Mouse (Mus musculus) intestine, embryonic 16.5 days (tissue): ENCODE measurements at regions not wholly inside any gene's neighbourhood (a gene's known extent, or its start where the extent isn't known, plus 50 kb on each side); places are given as distances from the start of the nearest gene placed in this dataset.

Experiments
- ATAC-seq: fragments of 200-750 bp; cut with Nextera tagmentation; 2 replicates; pipeline ENCODE4 v1.8.0; 2017; ENCODE audit warnings: moderate TSS enrichment, moderate library complexity
- H3K27ac ChIP-seq: fragments of 300-500 bp; sonication (generic); 2 replicates; pipeline ENCODE4 v1.5.1; 2014; ENCODE audit warnings: mild to moderate bottlenecking, low read length
- H3K27me3 ChIP-seq: fragments of 300-500 bp; sonication (generic); replicated peaks from 2 replicates; pipeline ENCODE4 v1.6.1; 2014; ENCODE audit warnings: low read length, control low read depth, mixed read lengths; ENCODE audit not compliant: control insufficient read depth, insufficient read depth
- H3K36me3 ChIP-seq: fragments of 300-500 bp; sonication (generic); 2 replicates; pipeline ENCODE4 v1.6.1; 2014; ENCODE audit warnings: low read length, control low read depth; ENCODE audit not compliant: control insufficient read depth, insufficient read depth
- H3K4me1 ChIP-seq: fragments of 300-500 bp; sonication (generic); 2 replicates; pipeline ENCODE4 v1.6.1; 2014; ENCODE audit warnings: low read length, control low read depth, mixed read lengths; ENCODE audit not compliant: control insufficient read depth, insufficient read depth
- H3K4me2 ChIP-seq: fragments of 300-500 bp; sonication (generic); 2 replicates; pipeline ENCODE4 v1.6.1; 2014; ENCODE audit warnings: low read depth, low read length, control low read depth
- H3K4me3 ChIP-seq: fragments of 300-500 bp; sonication (generic); 2 replicates; pipeline ENCODE4 v1.5.1; 2014; ENCODE audit warnings: mild to moderate bottlenecking, low read length
- H3K9ac ChIP-seq: fragments of 300-500 bp; sonication (generic); 2 replicates; pipeline ENCODE4 v1.6.1; 2014; ENCODE audit warnings: low read depth, low read length
- H3K9me3 ChIP-seq: fragments of 300-500 bp; sonication (generic); 2 replicates; pipeline ENCODE4 v1.6.1; 2016; ENCODE audit warnings: low read length, control low read depth; ENCODE audit not compliant: control insufficient read depth
- WGBS: fragments of 180-500 bp; shearing (Covaris S2); extraction: QIAGEN DNeasy Blood & Tissue Kit; methylation state at CpG from one replicate; pipeline ENCODE4 v1.1.7; 2014; 5-methylcytosine and 5-hydroxymethylcytosine counted together

DNA sequence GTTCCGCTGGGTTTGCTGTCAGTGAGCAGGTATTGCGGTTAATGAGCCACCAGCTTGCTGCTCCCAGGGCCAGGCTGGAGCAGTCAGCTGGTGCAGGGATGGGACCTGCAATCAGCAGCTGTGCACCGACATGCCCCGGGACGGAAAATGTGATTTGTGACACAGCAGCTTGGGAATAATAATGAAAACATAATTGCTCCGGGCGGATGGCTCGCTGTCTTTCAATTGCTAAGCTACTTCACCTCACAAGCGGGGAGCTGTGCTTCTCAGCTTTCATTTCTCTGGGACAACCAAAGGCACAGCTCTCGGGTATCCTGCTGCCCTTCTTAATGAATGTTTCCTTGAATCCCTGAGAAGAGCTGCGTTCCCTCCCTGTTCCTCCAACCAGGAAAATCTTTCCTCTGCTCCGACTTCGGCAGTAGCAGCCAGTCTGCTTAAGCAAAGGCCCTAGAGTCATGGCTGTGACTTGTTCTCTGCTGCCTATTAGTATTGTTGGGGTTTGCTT lies 235.3 kb upstream of the A1bg start:
- ATAC-seq, result 0 out of 2 replicates have a peak, but pooled peaks have one; percentile 29
- WGBS, result 29% methylated on average over 13 of the region's 13 CpGs
- Histone ChIP-seq H3K9ac (peak overlapping the region; percentile 70), H3K9me3 (no peaks in the 10 kb centered on the region), H3K27me3 (no peaks in the 10 kb centered on the region), H3K4me2 (peak overlapping the region; percentile 58), H3K4me3 (peak overlapping the region; percentile 48), H3K4me1 (peaks cover 9% of the 10 kb centered on the region), H3K27ac (peak overlapping the region; percentile 49; the same call in 1 of the 2 replicates), H3K36me3 (no peaks in the 10 kb centered on the region)

DNA sequence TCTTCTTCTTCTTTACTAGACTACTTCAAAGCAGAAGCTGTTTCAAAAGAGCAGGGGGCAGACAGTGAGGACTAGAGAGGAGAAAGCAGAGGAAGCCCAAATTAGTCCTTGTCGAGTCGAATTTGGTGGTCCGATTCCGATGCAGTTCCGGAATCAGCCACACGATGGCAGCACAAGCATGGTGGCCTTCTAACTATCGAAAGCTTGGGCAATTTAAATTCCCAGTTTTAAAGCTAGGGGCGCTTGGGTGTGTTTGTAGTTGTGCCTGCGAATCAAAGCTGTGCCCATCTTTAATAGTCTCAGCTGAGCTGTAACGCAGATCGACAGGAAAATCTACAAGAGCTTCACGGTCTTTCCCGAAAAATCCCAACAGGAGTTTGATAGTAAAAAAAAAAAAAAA lies 234.7 kb upstream of the A1bg start:
- Histone ChIP-seq H3K4me2 (peak overlapping the region; percentile 58), H3K4me3 (peak overlapping the region; percentile 48), H3K27me3 (no peaks in the 10 kb centered on the region), H3K27ac (no peak overlapping the region), H3K9ac (peak overlapping the region; percentile 70), H3K4me1 (peaks cover 9% of the 10 kb centered on the region), H3K36me3 (no peaks in the 10 kb centered on the region), H3K9me3 (no peaks in the 10 kb centered on the region)
- 7% methylated on average over 13 of the region's 13 CpGs for WGBS
- ATAC-seq, result peak; percentile 50; the same call in 1 of the 2 replicates

DNA sequence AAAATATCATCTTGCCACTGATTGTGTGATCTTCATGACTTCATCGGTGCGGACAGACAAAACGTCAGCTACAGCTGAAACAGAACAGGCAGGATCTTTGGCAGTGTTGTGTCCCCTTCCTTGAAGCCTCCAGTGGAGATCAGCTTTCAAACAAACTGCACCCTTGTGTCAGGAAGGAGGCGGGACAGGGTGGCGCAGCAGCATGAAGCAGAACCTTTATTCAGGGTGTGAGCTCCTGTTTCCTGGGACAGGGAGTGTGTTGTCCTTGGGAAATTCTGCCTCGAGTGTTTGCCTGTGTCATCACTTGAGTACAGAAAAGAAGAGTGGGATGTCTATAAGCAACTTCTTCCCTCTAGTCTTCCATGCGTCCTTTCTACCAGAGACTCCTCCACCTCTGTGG lies 232.7 kb upstream of the A1bg start:
- Histone ChIP-seq H3K4me3 (no peak overlapping the region), H3K4me2 (no peak overlapping the region), H3K9ac (no peak overlapping the region), H3K9me3 (no peaks in the 10 kb centered on the region), H3K27ac (no peak overlapping the region), H3K36me3 (no peaks in the 10 kb centered on the region), H3K4me1 (no peaks in the 10 kb centered on the region; the same call in 1 of the 2 replicates), H3K27me3 (no peaks in the 10 kb centered on the region)
- no peak for ATAC-seq
- 52% methylated on average over 7 of the region's 7 CpGs for WGBS

- H3K4me3 ChIP-seq, result no peak overlapping the region
- H3K36me3 ChIP-seq, result no peaks in the 10 kb centered on the region
- no peak overlapping the region for H3K27ac ChIP-seq
- H3K27me3 ChIP-seq, result no peaks in the 10 kb centered on the region
- 72% methylated on average over 12 of the region's 12 CpGs for WGBS
- no peak overlapping the region for H3K9ac ChIP-seq
- H3K4me2 ChIP-seq, result no peak overlapping the region
- H3K9me3 ChIP-seq, result no peaks in the 10 kb centered on the region
- H3K4me1 ChIP-seq, result no peaks in the 10 kb centered on the region; the same call in 1 of the 2 replicates
- no peak for ATAC-seq
Measured at GRCm38 (mm10) chr15:61154166-61154565, 231.4 kb upstream of the A1bg start.

- no peaks in the 10 kb centered on the region for H3K4me1 ChIP-seq
- H3K9me3 ChIP-seq, result no peaks in the 10 kb centered on the region
- no peak overlapping the region for H3K4me2 ChIP-seq
- no peak overlapping the region for H3K9ac ChIP-seq
- ATAC-seq, result no peak
- H3K4me3 ChIP-seq, result no peak overlapping the region
- WGBS, result 73% methylated on average over 3 of the region's 3 CpGs
- H3K36me3 ChIP-seq, result no peaks in the 10 kb centered on the region
- no peak overlapping the region for H3K27ac ChIP-seq
- H3K27me3 ChIP-seq, result no peaks in the 10 kb centered on the region
Measured at GRCm38 (mm10) chr15:61142851-61143250, 220.0 kb upstream of the A1bg start.

- no peaks in the 10 kb centered on the region for H3K9me3 ChIP-seq
- H3K27me3 ChIP-seq, result no peaks in the 10 kb centered on the region
- 74% methylated on average over 5 of the region's 5 CpGs for WGBS
Measured at GRCm38 (mm10) chr15:61139151-61139550, 216.3 kb upstream of the A1bg start.

DNA sequence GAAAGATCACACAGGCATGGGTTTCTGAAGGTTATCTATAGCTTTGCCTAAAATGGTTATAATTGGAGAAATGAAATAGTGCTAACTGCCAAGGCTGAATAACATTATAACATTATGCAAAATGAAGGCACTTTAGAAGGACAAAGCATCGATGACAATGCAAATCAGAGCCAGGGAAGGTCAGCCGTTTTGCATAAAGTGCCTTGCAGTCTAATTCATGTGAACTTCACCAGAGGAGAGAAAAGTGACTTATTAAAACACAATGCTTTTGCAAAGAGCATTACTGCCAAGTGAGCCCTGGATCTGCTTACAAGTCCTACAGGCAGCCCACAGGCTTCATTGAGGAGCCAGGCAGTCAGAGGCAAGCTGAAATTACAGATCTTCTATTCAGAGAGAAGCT lies 214.0 kb upstream of the A1bg start:
- ATAC-seq, result no peak
- Histone ChIP-seq H3K36me3 (no peaks in the 10 kb centered on the region), H3K27ac (no peak overlapping the region), H3K4me3 (no peak overlapping the region), H3K27me3 (no peaks in the 10 kb centered on the region), H3K9ac (no peak overlapping the region), H3K4me2 (no peak overlapping the region), H3K9me3 (no peaks in the 10 kb centered on the region), H3K4me1 (no peaks in the 10 kb centered on the region)
- 75% methylated on average over 2 of the region's 2 CpGs for WGBS

More at GRCm38 (mm10) chr15:61139151-61139550, 216.3 kb upstream of the A1bg start:
- Histone ChIP-seq H3K4me2 (no peak overlapping the region), H3K4me1 (no peaks in the 10 kb centered on the region), H3K4me3 (no peak overlapping the region), H3K9ac (no peak overlapping the region), H3K27ac (no peak overlapping the region), H3K36me3 (no peaks in the 10 kb centered on the region)
- ATAC-seq, result no peak

DNA sequence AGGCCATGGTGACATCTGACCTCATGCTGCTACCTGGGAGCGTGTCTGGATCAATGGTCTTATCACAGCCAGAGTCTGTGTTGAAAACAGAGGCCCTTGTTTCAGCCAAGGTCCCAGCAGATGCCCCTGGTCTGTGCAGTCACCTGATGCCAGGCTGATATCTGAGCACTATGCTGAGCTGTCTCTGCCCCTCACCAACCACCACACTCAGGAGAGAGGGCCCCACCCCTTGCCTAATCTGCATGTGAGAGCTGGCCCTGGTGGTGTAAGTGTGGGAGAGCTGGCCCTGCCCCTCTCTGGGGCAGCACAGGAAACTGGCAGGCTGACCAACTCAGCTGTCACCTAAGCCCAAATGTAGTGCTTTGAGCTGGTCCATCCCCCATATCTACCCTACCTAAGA lies 210.5 kb upstream of the A1bg start:
- no peaks in the 10 kb centered on the region for H3K36me3 ChIP-seq
- no peak overlapping the region for H3K27ac ChIP-seq
- no peaks in the 10 kb centered on the region for H3K27me3 ChIP-seq
- ATAC-seq, result no peak
- no peaks in the 10 kb centered on the region for H3K4me1 ChIP-seq
- no peaks in the 10 kb centered on the region for H3K9me3 ChIP-seq
- H3K4me2 ChIP-seq, result no peak overlapping the region
- no peak overlapping the region for H3K4me3 ChIP-seq
- 72% methylated on average over 1 of the region's 1 CpGs for WGBS
- H3K9ac ChIP-seq, result no peak overlapping the region

DNA sequence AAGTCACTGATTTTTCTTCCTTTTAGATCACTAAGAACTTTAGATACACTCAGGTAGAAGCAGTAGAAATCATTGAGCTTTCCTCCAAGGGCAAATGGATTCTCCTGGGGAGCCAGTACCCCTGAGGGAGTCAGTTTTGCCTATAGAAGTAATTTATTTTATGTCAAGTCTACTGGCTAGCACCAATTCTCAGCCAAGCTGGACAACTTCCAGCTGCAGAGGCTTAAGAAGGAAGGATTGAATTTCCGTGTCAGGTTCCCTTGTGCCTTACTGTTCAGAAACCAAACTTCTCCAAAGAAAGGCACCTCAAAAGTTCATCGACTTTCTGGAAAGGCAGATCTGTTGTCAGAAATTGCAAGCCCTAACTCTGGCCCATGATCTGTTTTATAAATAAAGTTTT lies 205.2 kb upstream of the A1bg start:
- WGBS, result 71% methylated on average over 2 of the region's 2 CpGs
- ATAC-seq, result no peak
- no peak overlapping the region for H3K4me2 ChIP-seq

GRCm38 (mm10) chr15:61127130-61127529 lies 204.3 kb upstream of the A1bg start:
- ATAC-seq, result no peak

More for the DNA sequence above, 205.2 kb upstream of the A1bg start:
- H3K9me3 ChIP-seq, result no peaks in the 10 kb centered on the region
- no peaks in the 10 kb centered on the region for H3K36me3 ChIP-seq
- no peak overlapping the region for H3K4me3 ChIP-seq
- H3K4me1 ChIP-seq, result no peaks in the 10 kb centered on the region
- no peak overlapping the region for H3K9ac ChIP-seq
- H3K27me3 ChIP-seq, result no peaks in the 10 kb centered on the region
- H3K27ac ChIP-seq, result no peak overlapping the region

More at GRCm38 (mm10) chr15:61127130-61127529, 204.3 kb upstream of the A1bg start:
- H3K36me3 ChIP-seq, result no peaks in the 10 kb centered on the region
- H3K9me3 ChIP-seq, result no peaks in the 10 kb centered on the region
- H3K27ac ChIP-seq, result no peak overlapping the region
- no peak overlapping the region for H3K4me3 ChIP-seq
- no peaks in the 10 kb centered on the region for H3K4me1 ChIP-seq
- no peaks in the 10 kb centered on the region for H3K27me3 ChIP-seq
- H3K9ac ChIP-seq, result no peak overlapping the region
- H3K4me2 ChIP-seq, result no peak overlapping the region
